Mouse (Mus musculus) limb, embryonic 13.5 days (tissue): Measurements from ENCODE around the gene Tmem223. TPM values are rescaled to one million over a fixed set of nuclear protein-coding genes. Genes with fewer than 3 reads are reported as not detected.

Experiments
- ATAC-seq: fragments of 200-750 bp; cut with Nextera tagmentation; 2 replicates; pipeline ENCODE4 v1.8.0; 2017; ENCODE audit warnings: low read depth, moderate number of reproducible peaks, moderate TSS enrichment; ENCODE audit not compliant: low FRiP score
- H3K27ac ChIP-seq: fragments of 300-500 bp; sonication (generic); 2 replicates; pipeline ENCODE4 v1.5.1; 2015; ENCODE audit warnings: inconsistent platforms, mild to moderate bottlenecking, moderate library complexity
- H3K27me3 ChIP-seq: fragments of 300-500 bp; sonication (generic); 2 replicates; pipeline ENCODE4 v1.6.1; 2015; ENCODE audit warnings: mild to moderate bottlenecking, inconsistent platforms
- H3K36me3 ChIP-seq: fragments of 300-500 bp; sonication (generic); 2 replicates; pipeline ENCODE4 v1.6.1; 2015; ENCODE audit warnings: inconsistent platforms, mild to moderate bottlenecking, moderate library complexity
- H3K4me1 ChIP-seq: fragments of 300-500 bp; sonication (generic); 2 replicates; pipeline ENCODE4 v1.6.1; 2015; ENCODE audit warnings: inconsistent platforms
- H3K4me2 ChIP-seq: fragments of 300-500 bp; sonication (generic); replicated peaks from 2 replicates; pipeline ENCODE4 v1.6.1; 2015; ENCODE audit warnings: inconsistent platforms, mild to moderate bottlenecking, moderate library complexity
- H3K4me3 ChIP-seq: fragments of 300-500 bp; sonication (generic); 2 replicates; pipeline ENCODE4 v1.5.1; 2015; ENCODE audit warnings: moderate library complexity, mild to moderate bottlenecking, inconsistent platforms
- H3K9ac ChIP-seq: fragments of 300-500 bp; sonication (generic); 2 replicates; pipeline ENCODE4 v1.6.1; 2015; ENCODE audit warnings: mild to moderate bottlenecking, inconsistent platforms
- H3K9me3 ChIP-seq: fragments of 300-500 bp; sonication (generic); 2 replicates; pipeline ENCODE4 v1.6.1; 2016; ENCODE audit warnings: inconsistent platforms
- WGBS: fragments of 180-500 bp; shearing (Covaris S2); methylation state at CpG from one replicate; pipeline ENCODE4 v1.1.7; 2015; 5-methylcytosine and 5-hydroxymethylcytosine counted together
- microRNA-seq: library from miRNA; unstranded; fragments of <30 nt; microRNA quantifications from one replicate; pipeline ENCODE4, GENCODE M21; 2016
- polyA plus RNA-seq: library from polyadenylated mRNA; unstranded; fragments of >200 nt; fragmentation: Nextera tagmentation; extraction: Ambion mirVana; gene quantifications from 2 replicates; pipeline ENCODE4 v1.2.1, GENCODE M21; 2015

Gene Tmem223
- polyA plus RNA-seq, 1 experiment from 2014 or later: 211 TPM

DNA sequence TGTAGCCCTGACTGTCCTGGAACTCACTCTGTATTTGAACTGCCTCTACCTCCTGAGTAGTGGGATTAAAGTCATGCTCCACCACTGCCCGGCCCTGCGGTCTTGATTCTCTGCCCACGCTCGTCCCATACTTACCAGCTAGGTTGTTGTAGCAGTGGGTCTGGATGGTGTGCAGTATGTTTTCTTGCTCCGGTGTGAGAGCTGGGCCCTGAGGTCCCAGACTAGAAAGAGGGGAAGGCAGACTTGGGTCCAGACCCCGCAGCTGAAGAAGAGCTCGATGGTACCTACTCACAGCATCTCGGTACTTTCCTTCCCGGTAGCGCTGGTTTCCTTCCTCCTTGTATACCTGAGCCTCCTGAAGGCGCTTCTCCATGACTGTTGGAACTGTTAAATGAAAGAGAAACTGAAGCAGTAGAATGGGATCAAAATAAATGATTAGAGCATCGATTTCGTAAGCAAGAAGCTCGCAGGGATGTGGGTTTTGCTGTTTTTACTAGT lies 47.6 kb downstream of the Tmem223 start:
- H3K4me3 ChIP-seq: peak overlapping the region; percentile 100
- peak overlapping the region; percentile 99 for H3K27ac ChIP-seq
- H3K9me3 ChIP-seq: no peaks in the 10 kb centered on the region
- H3K4me2 ChIP-seq: peak overlapping the region; percentile 85
- peak overlapping the region; percentile 86 for H3K9ac ChIP-seq
- no peak for ATAC-seq
- H3K27me3 ChIP-seq: no peaks in the 10 kb centered on the region
- peaks cover 48% of the 10 kb centered on the region for H3K4me1 ChIP-seq
- 25% methylated on average over 14 of the region's 14 CpGs for WGBS
- peaks cover 40% of the 10 kb centered on the region for H3K36me3 ChIP-seq

DNA sequence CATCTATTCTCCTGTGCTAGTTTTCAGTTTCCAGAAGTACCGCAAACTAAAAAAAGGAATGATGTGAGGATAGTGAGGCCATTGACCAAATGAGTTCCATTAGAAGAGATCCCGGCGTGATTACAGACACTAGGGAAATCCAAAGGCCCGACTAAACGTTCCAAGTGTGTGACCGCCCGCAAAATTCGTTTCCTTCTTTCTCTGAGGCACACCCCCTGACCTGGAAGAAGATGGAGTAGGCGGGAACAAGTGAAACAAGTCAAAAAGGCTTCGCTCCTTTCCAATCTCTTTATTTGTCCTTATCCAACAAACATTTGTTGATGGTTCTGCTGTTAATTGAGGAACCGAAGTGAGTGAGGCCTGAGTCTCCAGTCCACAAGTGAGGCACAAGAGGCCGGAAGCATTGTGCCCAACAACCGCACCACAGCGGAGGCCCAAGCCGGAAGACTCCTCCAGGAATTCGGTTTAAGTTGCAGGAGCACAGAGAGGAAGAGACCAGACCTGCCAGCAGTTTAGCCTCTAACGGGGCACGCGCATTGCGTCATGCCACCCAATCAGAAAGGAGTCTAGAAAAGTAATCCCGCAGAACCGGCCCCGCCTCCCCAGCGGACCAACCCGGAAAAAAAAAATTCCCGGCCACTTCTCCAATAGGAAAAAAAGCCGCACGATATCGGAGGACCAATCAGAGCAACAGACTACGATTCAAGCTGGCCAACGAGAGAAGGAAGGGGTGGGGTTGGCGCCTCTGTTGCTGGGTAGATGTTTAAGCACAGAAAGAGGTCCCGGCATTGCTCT lies 48.2 kb downstream of the Tmem223 start, which contains the start of gene Ttc9c:
Gene Ttc9c, minus strand, starts transcription at position 533 of the 795 bp plus-strand sequence.
- Histone ChIP-seq H3K4me3 (peak within 1 kb of the TSS; percentile 100), H3K9ac (peak within 1 kb of the TSS; percentile 99), H3K36me3 (peaks cover 41% of the 10 kb centered on the region), H3K4me2 (peak within 1 kb of the TSS; percentile 85), H3K9me3 (no peaks in the 10 kb centered on the region), H3K4me1 (peaks cover 48% of the 10 kb centered on the region), H3K27ac (peak within 1 kb of the TSS; percentile 99), H3K27me3 (no peaks in the 10 kb centered on the region)
- WGBS: under 1% methylated on average over 33 of the region's 33 CpGs
- peak; percentile 93 for ATAC-seq

DNA sequence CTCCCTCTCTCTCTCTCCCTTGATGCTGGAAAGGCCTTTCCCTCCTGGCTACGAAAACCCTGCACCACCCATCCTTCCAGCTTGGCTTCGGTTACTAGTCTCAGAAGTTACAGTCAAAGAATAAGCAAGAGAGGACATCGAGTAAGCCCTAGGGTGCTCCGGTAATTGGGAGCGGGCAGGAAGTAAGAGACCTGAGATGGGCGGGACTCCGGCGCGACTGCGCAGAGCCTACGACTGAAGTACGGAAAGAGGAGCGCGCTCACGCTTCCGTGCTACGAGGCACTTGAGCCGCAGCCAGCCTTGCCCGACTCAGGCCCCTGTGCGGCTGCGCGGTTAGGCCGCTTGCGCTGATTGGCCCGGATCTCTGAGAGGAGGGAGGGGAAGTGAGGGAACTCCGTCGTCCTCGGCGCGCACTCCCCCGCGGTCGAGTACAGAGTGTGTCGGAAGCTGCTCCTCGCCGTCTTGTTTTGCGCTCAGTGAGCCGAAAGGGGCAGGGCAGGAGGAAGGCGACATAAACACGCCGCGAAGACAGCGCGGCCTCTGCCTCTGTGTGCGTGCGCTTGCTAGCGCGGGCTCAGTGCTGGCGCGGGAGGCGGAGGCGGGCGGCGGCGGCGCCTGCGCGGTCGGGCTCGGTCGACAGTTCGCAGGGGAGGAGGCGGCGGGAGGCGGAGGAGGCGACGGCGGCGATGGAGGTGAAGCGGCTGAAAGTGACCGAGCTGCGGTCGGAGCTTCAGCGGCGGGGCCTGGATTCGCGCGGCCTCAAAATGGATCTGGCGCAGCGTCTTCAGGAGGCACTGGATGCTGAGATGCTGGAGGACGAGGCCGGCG lies 49.0 kb downstream of the Tmem223 start, which contains the start of gene Hnrnpul2:
Gene Hnrnpul2, plus strand, starts transcription at position 415 of the 828 bp plus-strand sequence.
- WGBS: under 1% methylated on average over 83 of the region's 83 CpGs
- Histone ChIP-seq H3K9ac (peak within 1 kb of the TSS; percentile 99), H3K27me3 (no peaks in the 10 kb centered on the region), H3K4me3 (peak within 1 kb of the TSS; percentile 100), H3K27ac (peak within 1 kb of the TSS; percentile 99), H3K9me3 (no peaks in the 10 kb centered on the region), H3K4me1 (peaks cover 48% of the 10 kb centered on the region), H3K36me3 (peaks cover 42% of the 10 kb centered on the region), H3K4me2 (peak within 1 kb of the TSS; percentile 85)
- peak; percentile 96 for ATAC-seq

DNA sequence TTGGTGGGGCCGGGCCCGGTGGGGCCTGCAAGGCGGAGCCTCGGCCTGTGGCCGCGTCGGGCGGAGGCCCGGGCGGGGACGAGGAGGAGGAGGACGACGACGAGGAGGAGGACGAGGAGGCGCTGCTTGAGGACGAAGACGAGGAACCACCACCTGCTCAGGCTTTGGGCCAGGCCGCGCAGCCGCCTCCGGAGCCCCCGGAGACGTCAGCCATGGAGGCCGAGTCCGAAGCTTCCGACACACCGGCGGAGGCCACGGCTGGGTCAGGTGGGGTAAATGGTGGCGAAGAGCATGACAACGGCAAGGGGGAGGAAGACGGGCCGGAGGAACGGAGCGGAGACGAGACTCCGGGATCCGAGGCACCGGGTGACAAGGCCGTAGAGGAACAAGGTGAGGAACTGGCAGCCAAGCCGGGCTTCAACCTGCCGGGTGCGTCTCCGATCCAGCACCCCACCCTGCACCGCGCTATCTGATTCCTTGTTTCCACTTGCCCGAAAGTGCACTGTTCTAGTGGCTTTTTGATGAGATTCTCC lies 49.7 kb downstream of the Tmem223 start:
- ATAC-seq: peak; percentile 1
- Histone ChIP-seq H3K27me3 (no peaks in the 10 kb centered on the region), H3K4me2 (peak overlapping the region; percentile 85), H3K9me3 (no peaks in the 10 kb centered on the region), H3K4me3 (peak overlapping the region; percentile 100), H3K27ac (peak overlapping the region; percentile 99), H3K36me3 (peaks cover 42% of the 10 kb centered on the region), H3K4me1 (peaks cover 46% of the 10 kb centered on the region), H3K9ac (peak overlapping the region; percentile 99)
- WGBS: under 1% methylated on average over 48 of the region's 48 CpGs

DNA sequence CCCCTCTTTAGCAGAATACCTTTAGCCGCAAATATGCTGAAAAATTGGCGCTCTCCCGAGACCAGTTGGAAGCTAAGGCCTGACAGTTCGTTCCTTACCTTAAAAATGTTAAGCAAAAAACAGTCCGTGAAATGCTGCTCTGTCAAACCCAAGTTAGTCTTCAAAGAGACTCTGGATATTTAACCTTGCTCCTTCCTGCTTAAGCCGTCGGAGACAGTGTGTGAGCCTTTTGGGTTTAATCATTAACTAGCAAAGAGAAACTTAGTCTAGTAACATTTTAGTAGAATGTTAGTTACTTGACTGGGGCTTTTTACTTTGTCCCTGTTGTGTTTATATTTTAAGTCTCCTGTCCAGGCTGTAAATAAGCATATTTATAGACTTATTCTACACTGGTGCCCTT lies 50.4 kb downstream of the Tmem223 start:
- H3K4me3 ChIP-seq: peak overlapping the region; percentile 100
- ATAC-seq: no peak

More for the DNA sequence above, 50.4 kb downstream of the Tmem223 start:
- H3K36me3 ChIP-seq: peaks cover 43% of the 10 kb centered on the region
- H3K27me3 ChIP-seq: no peaks in the 10 kb centered on the region
- H3K4me1 ChIP-seq: peaks cover 41% of the 10 kb centered on the region
- no peak overlapping the region for H3K27ac ChIP-seq
- H3K9ac ChIP-seq: peak overlapping the region; percentile 99
- H3K9me3 ChIP-seq: no peaks in the 10 kb centered on the region
- peak overlapping the region; percentile 85 for H3K4me2 ChIP-seq
- under 1% methylated on average over 7 of the region's 7 CpGs for WGBS

Small RNA genes lying within 50 kb of the gene (microRNA-seq; reads per million reads assigned to microRNA genes)
- gene Mir6992: not detected

Other genes starting within 250 kb of the Tmem223 start
- 0.05 TPM in 1 of 2 replicates, not detected in the other for gene Slc22a8, start 179.7 kb upstream of the Tmem223 start, polyA plus RNA-seq
- not detected in 2 replicates for gene Slc22a6, start 153.0 kb upstream of the Tmem223 start, polyA plus RNA-seq
- 0.71 and 1.0 TPM in 2 replicates for gene Chrm1, start 107.2 kb upstream of the Tmem223 start, polyA plus RNA-seq
- 101 and 103 TPM in 2 replicates for gene Slc3a2, start 47.6 kb upstream of the Tmem223 start, polyA plus RNA-seq
- 98.7 TPM in 2 replicates for gene Wdr74, start 35.2 kb upstream of the Tmem223 start, polyA plus RNA-seq
- gene 1700092M07Rik, start 30.3 kb upstream of the Tmem223 start, polyA plus RNA-seq: 2.1 TPM in 2 replicates
- 194 and 205 TPM in 2 replicates for gene Stx5a, start 29.6 kb upstream of the Tmem223 start, polyA plus RNA-seq
- 214 and 217 TPM in 2 replicates for gene Nxf1, start 13.9 kb upstream of the Tmem223 start, polyA plus RNA-seq
- gene Tmem179b, start 3.5 kb downstream of the Tmem223 start, polyA plus RNA-seq: 62.7 and 66.2 TPM in 2 replicates
- gene Taf6l, start 15.4 kb downstream of the Tmem223 start, polyA plus RNA-seq: 31.9 and 32.8 TPM in 2 replicates
- 183 and 185 TPM in 2 replicates for gene Polr2g, start 27.6 kb downstream of the Tmem223 start, polyA plus RNA-seq
- gene Zbtb3, start 31.6 kb downstream of the Tmem223 start, polyA plus RNA-seq: 6.0 and 6.7 TPM in 2 replicates
- 67.1 and 73.4 TPM in 2 replicates for gene Ttc9c, start 48.3 kb downstream of the Tmem223 start, polyA plus RNA-seq
- gene Hnrnpul2, start 49.0 kb downstream of the Tmem223 start, polyA plus RNA-seq: 5.9 and 6.3 TPM in 2 replicates
- not detected in 2 replicates for gene AC129217.1, start 58.8 kb downstream of the Tmem223 start, polyA plus RNA-seq
- 45.2 and 49.3 TPM in 2 replicates for gene Bscl2, start 66.5 kb downstream of the Tmem223 start, polyA plus RNA-seq
- 8.7 and 8.8 TPM in 2 replicates for gene Gng3, start 68.2 kb downstream of the Tmem223 start, polyA plus RNA-seq
- gene Lrrn4cl, start 79.8 kb downstream of the Tmem223 start, polyA plus RNA-seq: 0.75 and 0.93 TPM in 2 replicates
- 179 TPM in 2 replicates for gene Ubxn1, start 100.5 kb downstream of the Tmem223 start, polyA plus RNA-seq
- 66.7 and 70.4 TPM in 2 replicates for gene Uqcc3, start 109.9 kb downstream of the Tmem223 start, polyA plus RNA-seq
- gene Lbhd1, start 112.7 kb downstream of the Tmem223 start, polyA plus RNA-seq: 93.0 and 93.2 TPM in 2 replicates
- not detected in 2 replicates for gene Gm49403, start 112.9 kb downstream of the Tmem223 start, polyA plus RNA-seq
- 94.0 and 96.6 TPM in 2 replicates for gene 1810009A15Rik, start 117.9 kb downstream of the Tmem223 start, polyA plus RNA-seq
- gene Gm49416, start 117.9 kb downstream of the Tmem223 start, polyA plus RNA-seq: not detected in 2 replicates
- 39.6 and 43.3 TPM in 2 replicates for gene Ints5, start 122.0 kb downstream of the Tmem223 start, polyA plus RNA-seq
- 102 and 112 TPM in 2 replicates for gene Ganab, start 127.1 kb downstream of the Tmem223 start, polyA plus RNA-seq
- 49.9 and 53.0 TPM in 2 replicates for gene B3gat3, start 149.4 kb downstream of the Tmem223 start, polyA plus RNA-seq
- gene Rom1, start 158.4 kb downstream of the Tmem223 start, polyA plus RNA-seq: 3.2 and 3.7 TPM in 2 replicates
- 36.9 and 37.2 TPM in 2 replicates for gene Eml3, start 158.6 kb downstream of the Tmem223 start, polyA plus RNA-seq
- gene Mta2, start 170.9 kb downstream of the Tmem223 start, polyA plus RNA-seq: 192 and 193 TPM in 2 replicates
- 35.6 and 36.5 TPM in 2 replicates for gene Tut1, start 182.9 kb downstream of the Tmem223 start, polyA plus RNA-seq
- 508 and 512 TPM in 2 replicates for gene Eef1g, start 196.0 kb downstream of the Tmem223 start, polyA plus RNA-seq
- gene Ahnak, start 218.3 kb downstream of the Tmem223 start, polyA plus RNA-seq: 35.2 and 35.6 TPM in 2 replicates